Mouse (Mus musculus) cortical plate, adult 2 months (tissue): ENCODE measurements around the gene Ppp4r2.

Experiments
- CTCF ChIP-seq: fragments of 200-500 bp; IDR thresholded peaks from 2 replicates; pipeline ENCODE4 v1.5.1; 2011; ENCODE audit warnings: mild to moderate bottlenecking, control low read depth, low read length; ENCODE audit not compliant: insufficient read depth; ENCODE audit errors: extremely low read depth
- POLR2A ChIP-seq: fragments of 200-500 bp; IDR thresholded peaks from 2 replicates; pipeline ENCODE4 v1.6.1; 2011; ENCODE audit warnings: mild to moderate bottlenecking, low read length, control low read depth; ENCODE audit not compliant: insufficient read depth; ENCODE audit errors: extremely low read depth

DNA sequence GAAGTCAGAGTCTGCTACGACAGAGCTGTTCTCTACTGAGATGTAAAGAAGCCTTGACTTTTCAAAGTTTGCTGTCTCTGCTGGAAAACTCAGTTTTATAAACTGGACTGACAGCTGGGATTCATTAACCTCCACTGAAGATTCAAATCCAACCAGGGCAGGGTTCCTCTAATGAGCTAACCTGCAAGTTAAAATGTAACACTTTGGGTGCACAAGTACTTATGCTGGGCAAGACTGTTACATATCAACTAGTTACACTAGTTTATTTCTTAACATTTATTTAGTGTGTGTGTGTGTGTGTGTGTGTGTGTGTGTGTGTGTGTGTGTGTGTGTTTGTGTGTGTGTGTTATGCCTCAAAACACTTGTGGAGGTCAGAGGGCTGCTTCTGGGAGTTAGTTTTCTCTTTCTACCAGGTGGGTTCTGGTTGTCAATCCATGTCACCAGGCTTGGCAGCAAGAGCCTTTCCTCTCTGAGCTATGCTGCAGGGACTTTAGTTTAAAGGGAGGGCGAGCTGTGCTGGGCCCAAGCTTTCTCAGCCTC is 76.8 kb downstream of the Ppp4r2 start:
- no peak for TF ChIP-seq CTCF
- TF ChIP-seq POLR2A: no peak
